Mouse (Mus musculus) embryonic fibroblast, embryonic 13.5 days (primary cell): ENCODE measurements around the gene Wwox.

Experiments
- CTCF ChIP-seq: IDR thresholded peaks from 2 replicates; pipeline ENCODE4 v1.5.1; 2011; ENCODE audit warnings: mild to moderate bottlenecking, control low read depth, low read length, moderate library complexity, borderline replicate concordance; ENCODE audit not compliant: insufficient read depth
- POLR2A ChIP-seq: IDR thresholded peaks from 2 replicates; pipeline ENCODE4 v1.6.1; 2011; ENCODE audit warnings: low read depth, mild to moderate bottlenecking, control low read depth, low read length, moderate library complexity

DNA sequence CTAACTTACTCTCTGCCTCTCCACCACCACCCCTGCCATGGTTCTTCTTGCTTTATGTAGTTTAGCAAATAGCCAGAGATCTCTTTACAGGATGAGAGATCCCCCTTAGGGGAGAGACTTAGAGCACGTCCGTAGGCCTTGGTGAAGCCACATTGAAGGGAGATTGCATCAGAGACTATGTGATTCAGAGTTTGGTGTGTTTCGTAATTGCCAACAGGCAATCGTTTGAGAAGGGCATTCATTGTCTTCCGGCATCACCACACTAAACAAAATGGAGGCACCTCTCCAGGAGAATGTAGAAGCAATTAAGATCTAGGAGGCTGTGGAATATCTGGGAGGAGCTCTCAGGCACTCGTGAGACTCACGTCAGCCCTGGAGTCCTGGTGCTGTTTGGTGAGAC is 408.2 kb downstream of the Wwox start:
- TF ChIP-seq CTCF (no peak), POLR2A (no peak)
